Mouse (Mus musculus): ENCODE measurements around the gene Fstl4. TPM values are rescaled to one million over a fixed set of nuclear protein-coding genes. Genes with fewer than 3 reads are reported as not detected.

Gene Fstl4
- polyA plus RNA-seq, 1 experiment from 2014 or later: not detected

DNA sequence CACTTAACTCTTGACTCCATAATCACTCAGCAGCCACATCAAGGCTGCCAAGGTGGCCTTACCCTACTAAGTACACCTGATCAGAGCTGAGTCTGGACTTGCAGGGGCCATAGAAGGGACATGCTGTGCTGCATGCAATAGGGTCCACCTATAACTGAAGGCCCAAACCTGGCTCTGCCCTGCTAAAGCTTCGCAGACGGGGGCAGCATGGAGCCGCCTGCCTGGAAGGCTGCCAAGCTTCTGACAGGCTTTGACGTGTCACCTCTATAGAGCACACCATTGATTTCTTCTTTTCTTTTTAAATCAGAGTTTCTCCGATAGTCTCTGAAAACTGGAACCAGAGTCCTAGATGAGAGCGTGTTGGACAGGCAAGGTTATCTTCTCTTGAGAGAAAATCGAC lies 146.4 kb downstream of the Fstl4 start:
- Histone ChIP-seq H3K27me3 (ENCODE audit: insufficient read depth, low read length) (no peaks in the 10 kb centered on the region), H3K36me3 (replicated peaks; ENCODE audit: insufficient read depth, low read length) (no peaks in the 10 kb centered on the region), H3K4me1 (ENCODE audit: insufficient read depth) (no peaks in the 10 kb centered on the region), H3K4me3 (ENCODE audit: low read depth, low read length) (no peak overlapping the region), H3K9me3 (ENCODE audit: low read length) (no peaks in the 10 kb centered on the region), H3K4me2 (ENCODE audit: low read depth, low read length) (no peak overlapping the region), H3K27ac (ENCODE audit: low read depth) (no peak overlapping the region), H3K9ac (replicated peaks) (no peak overlapping the region)
- 47% methylated on average over 7 of the region's 7 CpGs for WGBS (ENCODE audit: insufficient replicate concordance)
- DNase-seq (peak; percentile 41), ATAC-seq (no peak)
- no peak for TF ChIP-seq CTCF (IDR thresholded peaks at IDR 0.05; ENCODE audit: low read depth)
- TF ChIP-seq EP300 (IDR thresholded peaks at IDR 0.05; ENCODE audit: low read depth): no peak

- no peak overlapping the region for H3K4me3 ChIP-seq (ENCODE audit: low read depth, low read length)
- DNase-seq (no peak), ATAC-seq (no peak)
- H3K36me3 ChIP-seq (replicated peaks; ENCODE audit: insufficient read depth, low read length): no peaks in the 10 kb centered on the region
- H3K4me2 ChIP-seq (ENCODE audit: low read depth, low read length): no peak overlapping the region
- no peaks in the 10 kb centered on the region for H3K4me1 ChIP-seq (ENCODE audit: insufficient read depth)
- no peaks in the 10 kb centered on the region for H3K9me3 ChIP-seq (ENCODE audit: low read length)
- H3K27ac ChIP-seq (ENCODE audit: low read depth): no peak overlapping the region
- no peak overlapping the region for H3K9ac ChIP-seq (replicated peaks)
- H3K27me3 ChIP-seq (ENCODE audit: insufficient read depth, low read length): no peaks in the 10 kb centered on the region
- WGBS (ENCODE audit: insufficient replicate concordance): 42% methylated on average over 6 of the region's 6 CpGs
- TF ChIP-seq CTCF (IDR thresholded peaks at IDR 0.05; ENCODE audit: low read depth) (no peak), EP300 (IDR thresholded peaks at IDR 0.05; ENCODE audit: low read depth) (no peak)
These were observed 150.0 kb downstream of the Fstl4 start for GRCm38 (mm10) chr11:52914431-52914830.

DNA sequence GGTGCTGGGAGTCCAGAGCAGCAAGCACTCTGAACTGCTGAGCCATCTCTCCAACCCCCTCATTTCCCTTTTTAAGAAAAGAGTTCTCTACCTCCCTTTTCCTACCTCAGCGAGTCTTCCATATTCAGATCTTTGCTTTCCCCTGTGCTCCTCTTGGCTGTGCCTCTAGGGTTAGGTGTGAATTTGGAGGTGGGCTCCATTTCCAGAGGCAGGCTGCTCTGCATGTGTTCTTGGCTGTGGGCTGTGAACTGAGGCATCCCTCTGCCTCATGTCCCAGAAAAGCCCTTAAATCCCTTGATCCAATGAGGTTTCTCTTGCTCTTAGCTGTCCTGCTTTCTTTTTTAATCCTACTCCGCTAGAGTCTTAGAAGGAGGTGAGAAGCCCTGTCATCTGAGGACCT lies 151.2 kb downstream of the Fstl4 start:
- H3K9me3 ChIP-seq (ENCODE audit: low read length): no peaks in the 10 kb centered on the region
- H3K36me3 ChIP-seq (replicated peaks; ENCODE audit: insufficient read depth, low read length): no peaks in the 10 kb centered on the region
- 77% methylated on average over 2 of the region's 2 CpGs for WGBS (ENCODE audit: insufficient replicate concordance)
- H3K9ac ChIP-seq (replicated peaks): no peak overlapping the region
- no peak overlapping the region for H3K4me3 ChIP-seq (ENCODE audit: low read depth, low read length)
- DNase-seq (no peak), ATAC-seq (no peak)
- no peaks in the 10 kb centered on the region for H3K27me3 ChIP-seq (ENCODE audit: insufficient read depth, low read length)
- H3K4me1 ChIP-seq (ENCODE audit: insufficient read depth): no peaks in the 10 kb centered on the region
- H3K4me2 ChIP-seq (ENCODE audit: low read depth, low read length): no peak overlapping the region
- TF ChIP-seq CTCF (IDR thresholded peaks at IDR 0.05; ENCODE audit: low read depth): no peak
- TF ChIP-seq EP300 (IDR thresholded peaks at IDR 0.05; ENCODE audit: low read depth): no peak
- no peak overlapping the region for H3K27ac ChIP-seq (ENCODE audit: low read depth)

GRCm38 (mm10) chr11:52919231-52919960 lies 155.0 kb downstream of the Fstl4 start:
- no peak for DNase-seq
- no peaks in the 10 kb centered on the region for H3K27me3 ChIP-seq (ENCODE audit: insufficient read depth, low read length)
- ATAC-seq: no peak

GRCm38 (mm10) chr11:52924196-52924595 lies 159.8 kb downstream of the Fstl4 start:
- no peak for DNase-seq

More at GRCm38 (mm10) chr11:52919231-52919960, 155.0 kb downstream of the Fstl4 start:
- WGBS (ENCODE audit: insufficient replicate concordance): 62% methylated on average over 15 of the region's 15 CpGs
- Histone ChIP-seq H3K36me3 (replicated peaks; ENCODE audit: insufficient read depth, low read length) (no peaks in the 10 kb centered on the region), H3K9me3 (ENCODE audit: low read length) (no peaks in the 10 kb centered on the region), H3K4me3 (ENCODE audit: low read depth, low read length) (no peak overlapping the region), H3K4me1 (ENCODE audit: insufficient read depth) (no peaks in the 10 kb centered on the region), H3K27ac (ENCODE audit: low read depth) (no peak overlapping the region), H3K4me2 (ENCODE audit: low read depth, low read length) (no peak overlapping the region), H3K9ac (replicated peaks) (no peak overlapping the region)
- TF ChIP-seq CTCF (IDR thresholded peaks at IDR 0.05; ENCODE audit: low read depth) (no peak), EP300 (IDR thresholded peaks at IDR 0.05; ENCODE audit: low read depth) (no peak)

DNA sequence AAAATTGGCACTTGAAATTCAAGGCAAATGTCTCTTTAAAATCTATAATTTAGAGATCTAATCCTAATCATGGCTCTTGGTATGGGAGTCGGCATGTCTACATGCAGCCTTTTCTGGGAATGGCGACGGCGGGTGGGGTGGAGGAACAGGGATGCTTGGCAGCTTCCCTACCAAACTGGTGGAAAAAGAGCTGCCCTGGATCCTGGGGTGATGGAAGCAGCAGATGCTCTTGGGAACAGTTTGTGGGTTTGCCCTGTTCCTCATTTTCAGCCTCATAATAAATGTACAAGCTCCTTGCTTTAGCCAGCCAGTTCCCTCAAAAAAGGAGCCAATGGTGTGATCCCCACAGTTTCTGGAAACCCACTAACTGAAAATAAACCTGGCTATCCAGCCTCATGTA lies 163.9 kb downstream of the Fstl4 start:
- Histone ChIP-seq H3K27ac (ENCODE audit: low read depth) (no peak overlapping the region), H3K4me2 (ENCODE audit: low read depth, low read length) (no peak overlapping the region), H3K36me3 (replicated peaks; ENCODE audit: insufficient read depth, low read length) (no peaks in the 10 kb centered on the region), H3K9me3 (ENCODE audit: low read length) (no peaks in the 10 kb centered on the region), H3K4me3 (ENCODE audit: low read depth, low read length) (no peak overlapping the region), H3K9ac (replicated peaks) (no peak overlapping the region), H3K4me1 (ENCODE audit: insufficient read depth) (no peaks in the 10 kb centered on the region), H3K27me3 (ENCODE audit: insufficient read depth, low read length) (no peaks in the 10 kb centered on the region)
- DNase-seq (no peak), ATAC-seq (no peak)
- TF ChIP-seq CTCF (IDR thresholded peaks at IDR 0.05; ENCODE audit: low read depth): no peak
- no peak for TF ChIP-seq EP300 (IDR thresholded peaks at IDR 0.05; ENCODE audit: low read depth)
- 82% methylated on average over 4 of the region's 4 CpGs for WGBS (ENCODE audit: insufficient replicate concordance)

More at GRCm38 (mm10) chr11:52924196-52924595, 159.8 kb downstream of the Fstl4 start:
- H3K9ac ChIP-seq (replicated peaks): no peak overlapping the region
- H3K9me3 ChIP-seq (ENCODE audit: low read length): no peaks in the 10 kb centered on the region
- no peak overlapping the region for H3K4me2 ChIP-seq (ENCODE audit: low read depth, low read length)
- no peaks in the 10 kb centered on the region for H3K36me3 ChIP-seq (replicated peaks; ENCODE audit: insufficient read depth, low read length)
- 87% methylated on average over 2 of the region's 2 CpGs for WGBS (ENCODE audit: insufficient replicate concordance)
- no peak overlapping the region for H3K4me3 ChIP-seq (ENCODE audit: low read depth, low read length)
- H3K27ac ChIP-seq (ENCODE audit: low read depth): no peak overlapping the region
- TF ChIP-seq CTCF (IDR thresholded peaks at IDR 0.05; ENCODE audit: low read depth): no peak
- no peak for TF ChIP-seq EP300 (IDR thresholded peaks at IDR 0.05; ENCODE audit: low read depth)
- no peaks in the 10 kb centered on the region for H3K4me1 ChIP-seq (ENCODE audit: insufficient read depth)
- ATAC-seq: no peak
- no peaks in the 10 kb centered on the region for H3K27me3 ChIP-seq (ENCODE audit: insufficient read depth, low read length)

All from liver, postnatal 0 days (tissue).